Mouse (Mus musculus) liver, embryonic 12.5 days (tissue): ENCODE measurements around the gene Lamb3. TPM values are rescaled to one million over a fixed set of nuclear protein-coding genes. Genes with fewer than 3 reads are reported as not detected.
A peak's percentile ranks its signal among the peaks of the same experiment; 100 is the strongest.

Experiments used
- ATAC-seq: fragments of 200-750 bp; cut with Nextera tagmentation; 2 replicates; pipeline ENCODE4 v1.8.0; 2017; ENCODE audit warnings: moderate number of reproducible peaks, mild to moderate bottlenecking, moderate library complexity
- H3K27ac ChIP-seq: fragments of 300-500 bp; sonication (generic); 2 replicates; pipeline ENCODE4 v1.5.1; 2016; ENCODE audit warnings: mild to moderate bottlenecking
- H3K27me3 ChIP-seq: fragments of 300-500 bp; sonication (generic); replicated peaks from 2 replicates; pipeline ENCODE4 v1.6.1; 2016; ENCODE audit warnings: mild to moderate bottlenecking, moderate library complexity
- H3K36me3 ChIP-seq: fragments of 300-500 bp; sonication (generic); 2 replicates; pipeline ENCODE4 v1.6.1; 2016; ENCODE audit warnings: mild to moderate bottlenecking, moderate library complexity
- H3K4me1 ChIP-seq: fragments of 300-500 bp; sonication (generic); 2 replicates; pipeline ENCODE4 v1.6.1; 2016
- H3K4me2 ChIP-seq: fragments of 300-500 bp; sonication (generic); 2 replicates; pipeline ENCODE4 v1.6.1; 2016; ENCODE audit warnings: mild to moderate bottlenecking, moderate library complexity
- H3K4me3 ChIP-seq: fragments of 300-500 bp; sonication (generic); 2 replicates; pipeline ENCODE4 v1.5.1; 2016; ENCODE audit warnings: mild to moderate bottlenecking, moderate library complexity
- H3K9ac ChIP-seq: fragments of 300-500 bp; sonication (generic); 2 replicates; pipeline ENCODE4 v1.6.1; 2016; ENCODE audit warnings: mild to moderate bottlenecking, moderate library complexity
- H3K9me3 ChIP-seq: fragments of 300-500 bp; sonication (generic); replicated peaks from 2 replicates; pipeline ENCODE4 v1.6.1; 2016; ENCODE audit warnings: mild to moderate bottlenecking, moderate library complexity
- WGBS: fragments of 180-500 bp; shearing (Covaris S2); methylation state at CpG from one replicate; pipeline ENCODE4 v1.1.7; 2016; ENCODE audit not compliant: insufficient replicate concordance; 5-methylcytosine and 5-hydroxymethylcytosine counted together
- polyA plus RNA-seq: library from polyadenylated mRNA; unstranded; fragments of >200 nt; fragmentation: Nextera tagmentation; extraction: Ambion mirVana; gene quantifications from 2 replicates; pipeline ENCODE4 v1.2.1, GENCODE M21; 2016

The Lamb3 gene
- polyA plus RNA-seq, 1 experiment from 2014 or later: 0.04 TPM

DNA sequence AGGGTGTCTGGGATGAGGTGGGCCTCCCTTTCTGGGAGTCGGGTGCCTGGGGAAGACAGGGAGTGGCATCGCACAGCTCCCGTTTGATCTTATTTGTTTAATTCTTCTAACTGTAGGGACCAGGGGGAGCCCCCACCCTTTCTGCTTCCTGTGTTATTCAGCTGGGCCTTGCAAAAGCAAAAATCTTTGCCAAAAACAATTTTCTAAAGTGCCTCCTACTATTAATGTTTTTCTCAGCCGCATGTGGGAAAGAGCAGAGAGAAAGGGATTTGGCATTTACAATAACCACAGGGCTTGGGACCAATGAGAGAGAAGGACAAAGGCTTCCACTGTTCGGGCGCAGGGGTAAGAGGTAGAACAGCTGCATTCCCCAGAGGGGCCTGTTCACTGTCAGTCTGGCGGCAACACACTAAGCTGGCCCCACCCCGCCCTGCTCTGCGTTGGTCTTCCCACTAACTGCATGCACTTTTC lies 18.3 kb upstream of the Lamb3 start:
- H3K9ac ChIP-seq: no peak overlapping the region
- no peak for ATAC-seq
- H3K27ac ChIP-seq: 0 out of 2 replicates have a peak overlapping the region, but pooled peaks have one; percentile 4
- no peaks in the 10 kb centered on the region for H3K36me3 ChIP-seq
- no peak overlapping the region for H3K4me2 ChIP-seq
- H3K9me3 ChIP-seq: no peaks in the 10 kb centered on the region
- H3K27me3 ChIP-seq: no peaks in the 10 kb centered on the region
- WGBS: 65% methylated on average over 9 of the region's 9 CpGs
- no peak overlapping the region for H3K4me3 ChIP-seq
- 0 out of 2 replicates have a peak, but pooled peaks cover 7% of the 10 kb centered on the region for H3K4me1 ChIP-seq

GRCm38 (mm10) chr1:193189771-193190170 lies 17.7 kb upstream of the Lamb3 start:
- H3K9ac ChIP-seq: no peak overlapping the region
- H3K27ac ChIP-seq: no peak overlapping the region
- H3K4me2 ChIP-seq: no peak overlapping the region
- H3K9me3 ChIP-seq: no peaks in the 10 kb centered on the region
- H3K36me3 ChIP-seq: no peaks in the 10 kb centered on the region
- H3K4me3 ChIP-seq: no peak overlapping the region
- 50% methylated on average over 3 of the region's 3 CpGs for WGBS
- no peak for ATAC-seq
- H3K4me1 ChIP-seq: 0 out of 2 replicates have a peak, but pooled peaks cover 7% of the 10 kb centered on the region
- no peaks in the 10 kb centered on the region for H3K27me3 ChIP-seq

DNA sequence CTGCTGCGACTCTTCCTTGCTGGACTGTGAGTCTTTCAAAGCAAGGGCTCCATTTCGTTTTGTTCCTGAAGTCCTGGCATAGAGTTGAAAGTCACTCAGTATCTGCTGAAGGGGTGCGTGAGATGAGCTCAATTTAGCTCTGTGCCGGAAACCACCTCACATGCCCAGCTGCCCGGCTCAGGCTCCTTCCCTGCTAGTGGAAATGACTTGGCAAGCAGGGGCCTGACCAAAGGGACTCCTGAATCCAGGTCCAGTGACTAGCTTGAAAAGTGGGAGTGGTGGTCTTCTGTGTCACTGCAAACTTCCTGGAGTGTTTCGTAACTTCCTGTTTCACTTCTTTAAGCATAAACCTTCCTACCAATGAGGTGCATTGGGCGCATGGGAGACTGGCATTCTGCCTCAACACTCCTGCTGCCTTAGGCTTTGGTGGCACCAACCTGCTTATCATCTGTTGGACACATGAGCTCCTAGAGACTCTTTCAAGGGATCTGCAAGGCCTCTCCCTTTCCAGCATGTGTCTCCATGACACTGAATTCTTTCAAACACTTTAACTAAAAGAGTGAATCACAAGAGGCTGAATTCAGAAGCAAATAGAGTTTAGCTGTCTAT lies 15.7 kb upstream of the Lamb3 start:
- Histone ChIP-seq H3K36me3 (no peaks in the 10 kb centered on the region), H3K9me3 (no peaks in the 10 kb centered on the region), H3K27me3 (no peaks in the 10 kb centered on the region), H3K4me3 (no peak overlapping the region), H3K4me2 (no peak overlapping the region), H3K9ac (no peak overlapping the region), H3K27ac (no peak overlapping the region), H3K4me1 (0 out of 2 replicates have a peak, but pooled peaks cover 7% of the 10 kb centered on the region)
- WGBS: 62% methylated on average over 7 of the region's 7 CpGs
- no peak for ATAC-seq

- no peaks in the 10 kb centered on the region for H3K27me3 ChIP-seq
- no peak overlapping the region for H3K9ac ChIP-seq
- H3K4me1 ChIP-seq: peaks cover 12% of the 10 kb centered on the region
- no peaks in the 10 kb centered on the region for H3K9me3 ChIP-seq
- no peak overlapping the region for H3K27ac ChIP-seq
- H3K4me3 ChIP-seq: no peak overlapping the region
- H3K36me3 ChIP-seq: no peaks in the 10 kb centered on the region
- no peak overlapping the region for H3K4me2 ChIP-seq
- 53% methylated on average over 3 of the region's 3 CpGs for WGBS
- no peak for ATAC-seq
Observed at GRCm38 (mm10) chr1:193194416-193195140, 12.9 kb upstream of the Lamb3 start.

GRCm38 (mm10) chr1:193195169-193195810 lies 12.2 kb upstream of the Lamb3 start:
- no peaks in the 10 kb centered on the region for H3K27me3 ChIP-seq
- no peaks in the 10 kb centered on the region for H3K36me3 ChIP-seq
- no peaks in the 10 kb centered on the region for H3K9me3 ChIP-seq
- H3K27ac ChIP-seq: no peak overlapping the region
- no peak overlapping the region for H3K9ac ChIP-seq
- WGBS: 57% methylated on average over 3 of the region's 3 CpGs
- H3K4me2 ChIP-seq: no peak overlapping the region
- H3K4me1 ChIP-seq: peaks cover 12% of the 10 kb centered on the region
- no peak for ATAC-seq
- H3K4me3 ChIP-seq: no peak overlapping the region

GRCm38 (mm10) chr1:193197494-193198205 lies 9.8 kb upstream of the Lamb3 start:
- Histone ChIP-seq H3K27me3 (no peaks in the 10 kb centered on the region), H3K4me3 (no peak overlapping the region), H3K4me1 (peaks cover 12% of the 10 kb centered on the region), H3K27ac (no peak overlapping the region), H3K9me3 (no peaks in the 10 kb centered on the region), H3K4me2 (no peak overlapping the region), H3K9ac (no peak overlapping the region), H3K36me3 (no peaks in the 10 kb centered on the region)
- ATAC-seq: no peak
- WGBS: 72% methylated on average over 18 of the region's 18 CpGs

DNA sequence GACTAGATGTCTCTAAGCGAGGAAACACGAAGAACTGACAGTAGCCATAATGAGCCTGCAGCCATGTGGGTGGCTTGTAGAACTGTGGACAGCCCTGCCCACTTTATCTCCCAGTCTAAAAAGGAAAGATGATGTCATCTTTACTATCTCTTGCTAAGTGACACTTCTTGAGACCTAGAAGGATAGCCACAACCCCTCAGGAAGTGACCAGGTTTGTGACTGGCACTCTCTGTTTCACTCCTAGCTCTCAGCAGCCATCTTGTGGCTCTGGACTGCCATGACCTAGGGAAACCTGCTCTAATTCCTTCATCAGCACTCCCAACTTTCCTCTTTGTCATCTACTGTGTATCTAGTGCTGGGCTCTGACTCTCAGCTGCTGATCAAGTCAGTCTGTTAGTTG lies 9.2 kb upstream of the Lamb3 start:
- Histone ChIP-seq H3K9me3 (no peaks in the 10 kb centered on the region), H3K4me3 (no peak overlapping the region)

DNA sequence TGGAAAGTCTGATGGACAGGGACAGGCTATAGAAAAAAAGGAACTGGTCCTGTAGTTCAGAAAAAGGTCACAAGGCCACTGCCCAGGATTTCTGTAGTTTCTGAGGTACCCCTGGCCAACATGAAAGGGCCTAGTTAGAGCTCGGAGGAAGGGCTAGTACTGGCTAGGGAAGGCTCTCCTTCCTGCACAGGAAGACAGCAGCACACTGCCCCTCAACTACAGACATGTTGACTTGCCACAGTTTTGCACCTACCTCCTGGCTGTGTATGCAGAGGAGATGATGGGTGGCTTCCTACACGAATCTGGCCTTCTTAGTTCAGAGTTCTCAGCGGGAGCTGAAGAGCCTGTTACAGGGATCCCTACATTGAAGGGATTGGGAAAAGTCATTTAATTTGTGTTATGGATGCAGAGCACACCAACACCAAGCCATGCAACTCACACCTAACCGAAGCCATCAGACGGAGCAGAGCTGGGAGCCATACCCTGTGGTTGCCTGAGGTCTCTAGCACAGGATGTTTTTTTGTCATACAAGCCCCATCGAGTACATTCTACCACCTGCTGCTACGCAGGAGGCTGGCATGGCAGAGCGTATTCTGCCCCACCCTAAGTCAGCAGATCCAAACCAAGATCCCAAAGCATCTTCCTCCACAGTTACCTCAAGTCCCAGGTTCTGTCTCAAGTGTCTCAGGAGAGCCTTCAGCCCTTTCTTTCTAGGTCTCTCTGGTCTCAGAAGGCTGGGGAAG lies 6.7 kb upstream of the Lamb3 start:
- Histone ChIP-seq H3K27me3 (no peaks in the 10 kb centered on the region), H3K4me3 (peak overlapping the region; percentile 24), H3K4me2 (peak overlapping the region; percentile 27), H3K4me1 (peaks cover 16% of the 10 kb centered on the region), H3K9ac (no peak overlapping the region), H3K27ac (peak overlapping the region; percentile 46; the same call in 1 of the 2 replicates), H3K36me3 (no peaks in the 10 kb centered on the region), H3K9me3 (no peaks in the 10 kb centered on the region)
- ATAC-seq: no peak
- 37% methylated on average over 8 of the region's 8 CpGs for WGBS

More for the DNA sequence above, 9.2 kb upstream of the Lamb3 start:
- Histone ChIP-seq H3K9ac (no peak overlapping the region), H3K27me3 (no peaks in the 10 kb centered on the region), H3K4me1 (peaks cover 12% of the 10 kb centered on the region), H3K4me2 (no peak overlapping the region), H3K27ac (no peak overlapping the region), H3K36me3 (no peaks in the 10 kb centered on the region)
- peak; percentile 10; the same call in 1 of the 2 replicates for ATAC-seq
- 70% methylated on average over 2 of the region's 2 CpGs for WGBS

DNA sequence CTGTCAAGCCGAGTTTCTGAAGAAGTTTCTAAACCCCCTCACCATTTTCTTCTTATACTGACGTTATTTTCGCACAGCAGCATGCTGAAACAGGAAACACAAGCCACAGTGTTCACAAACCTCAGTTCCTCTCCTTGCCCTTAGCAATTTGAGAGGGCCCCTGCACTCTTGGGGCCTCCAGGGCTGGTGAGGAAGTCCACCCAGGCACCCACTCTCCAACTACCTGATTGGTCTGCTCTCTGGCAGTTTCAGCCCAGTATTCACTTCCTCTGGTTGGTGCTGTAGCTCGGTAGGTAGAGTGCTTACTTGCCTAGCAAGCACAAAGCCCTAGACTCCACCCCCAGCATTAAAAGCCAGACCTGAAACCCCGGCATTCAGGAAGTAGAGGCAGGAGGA lies 6.1 kb upstream of the Lamb3 start, which contains the start of gene Traf3ip3:
Gene Traf3ip3 (minus strand): TSS at position 321 of the 396 bp plus-strand sequence.
- peak; percentile 69 for ATAC-seq
- H3K9me3 ChIP-seq: no peaks in the 10 kb centered on the region

GRCm38 (mm10) chr1:193203821-193204220 lies 3.7 kb upstream of the Lamb3 start:
- no peak for ATAC-seq
- Histone ChIP-seq H3K36me3 (no peaks in the 10 kb centered on the region), H3K4me2 (no peak overlapping the region), H3K4me1 (0 out of 2 replicates have a peak, but pooled peaks cover 5% of the 10 kb centered on the region), H3K9me3 (no peaks in the 10 kb centered on the region), H3K9ac (no peak overlapping the region), H3K4me3 (no peak overlapping the region), H3K27ac (no peak overlapping the region), H3K27me3 (no peaks in the 10 kb centered on the region)
- 51% methylated on average over 2 of the region's 2 CpGs for WGBS

More for the DNA sequence above, 6.1 kb upstream of the Lamb3 start, which contains the start of gene Traf3ip3:
- peak within 1 kb of the TSS; percentile 27 for H3K4me2 ChIP-seq
- H3K4me3 ChIP-seq: peak within 1 kb of the TSS; percentile 24
- H3K27ac ChIP-seq: peak within 1 kb of the TSS; percentile 46; the same call in 1 of the 2 replicates
- H3K9ac ChIP-seq: no peak within 1 kb of the TSS
- WGBS: 14% methylated on average over 5 of the region's 5 CpGs
- no peaks in the 10 kb centered on the region for H3K27me3 ChIP-seq
- H3K4me1 ChIP-seq: peaks cover 16% of the 10 kb centered on the region
- H3K36me3 ChIP-seq: no peaks in the 10 kb centered on the region

GRCm38 (mm10) chr1:193205431-193205830 lies 2.1 kb upstream of the Lamb3 start:
- no peak overlapping the region for H3K27ac ChIP-seq

More at GRCm38 (mm10) chr1:193205431-193205830, 2.1 kb upstream of the Lamb3 start:
- Histone ChIP-seq H3K4me2 (no peak overlapping the region), H3K9me3 (no peaks in the 10 kb centered on the region), H3K36me3 (no peaks in the 10 kb centered on the region), H3K4me3 (no peak overlapping the region), H3K9ac (no peak overlapping the region), H3K4me1 (0 out of 2 replicates have a peak, but pooled peaks cover 5% of the 10 kb centered on the region), H3K27me3 (no peaks in the 10 kb centered on the region)
- WGBS: 76% methylated on average over 2 of the region's 2 CpGs
- ATAC-seq: no peak
